Mouse (Mus musculus): ENCODE measurements at regions not wholly inside any gene's neighbourhood (a gene's known extent, or its start where the extent isn't known, plus 50 kb on each side); places are given as distances from the start of the nearest gene placed in this dataset.
"Not testable (repeated sequence)": the region's sequence is repeated elsewhere in the genome, so short reads cannot be mapped to it uniquely, and the experiment has no call there.

DNA sequence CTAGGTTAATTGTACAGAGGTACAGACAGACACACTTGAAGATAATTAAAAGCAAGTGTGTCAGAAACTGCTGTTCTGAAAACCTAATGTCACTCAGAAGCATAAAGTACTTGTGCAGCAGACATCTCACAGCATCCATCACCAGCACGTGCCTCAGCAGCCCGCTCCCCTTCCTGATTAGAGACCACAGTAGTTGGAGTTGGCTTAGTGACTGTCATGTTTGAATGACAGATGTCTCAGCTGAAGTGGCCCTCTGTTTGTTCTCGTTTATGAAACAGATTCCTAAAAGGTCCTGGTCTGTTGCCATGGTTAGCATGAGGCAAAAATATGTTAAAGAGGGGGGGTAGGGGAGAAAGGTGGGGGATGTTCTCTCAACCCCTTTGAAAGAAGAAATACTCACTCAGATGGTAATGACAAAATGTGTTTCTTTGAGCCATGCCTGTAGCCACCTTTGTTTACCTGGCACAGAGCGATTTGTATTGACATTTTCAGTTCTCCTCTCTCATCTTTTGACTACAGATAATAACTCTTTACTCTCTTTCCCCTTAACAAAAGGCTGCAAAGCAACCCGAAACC, 100.2 kb upstream of the Pou6f2 start:
- 7% methylated on average over 5 of the region's 5 CpGs for WGBS
- Histone ChIP-seq H3K9ac (ENCODE audit: low read depth, low read length) (peak overlapping the region; percentile 35; the same call in 1 of the 2 replicates), H3K36me3 (ENCODE audit: control insufficient read depth, insufficient read depth, low read length) (no peaks in the 10 kb centered on the region), H3K27ac (ENCODE audit: low read length) (peak overlapping the region; percentile 37; the same call in 1 of the 2 replicates), H3K4me3 (ENCODE audit: low read depth, low read length) (peak overlapping the region; percentile 23), H3K9me3 (replicated peaks; ENCODE audit: control insufficient read depth, low read length, poor library complexity, severe bottlenecking) (no peaks in the 10 kb centered on the region), H3K27me3 (ENCODE audit: control insufficient read depth, insufficient read depth, low read depth, low read length) (no peaks in the 10 kb centered on the region), H3K4me2 (ENCODE audit: low read length) (peak overlapping the region; percentile 46), H3K4me1 (ENCODE audit: control insufficient read depth, insufficient read depth, low read length) (peaks cover 8% of the 10 kb centered on the region)
- peak; percentile 57; the same call in 1 of the 2 replicates for ATAC-seq

DNA sequence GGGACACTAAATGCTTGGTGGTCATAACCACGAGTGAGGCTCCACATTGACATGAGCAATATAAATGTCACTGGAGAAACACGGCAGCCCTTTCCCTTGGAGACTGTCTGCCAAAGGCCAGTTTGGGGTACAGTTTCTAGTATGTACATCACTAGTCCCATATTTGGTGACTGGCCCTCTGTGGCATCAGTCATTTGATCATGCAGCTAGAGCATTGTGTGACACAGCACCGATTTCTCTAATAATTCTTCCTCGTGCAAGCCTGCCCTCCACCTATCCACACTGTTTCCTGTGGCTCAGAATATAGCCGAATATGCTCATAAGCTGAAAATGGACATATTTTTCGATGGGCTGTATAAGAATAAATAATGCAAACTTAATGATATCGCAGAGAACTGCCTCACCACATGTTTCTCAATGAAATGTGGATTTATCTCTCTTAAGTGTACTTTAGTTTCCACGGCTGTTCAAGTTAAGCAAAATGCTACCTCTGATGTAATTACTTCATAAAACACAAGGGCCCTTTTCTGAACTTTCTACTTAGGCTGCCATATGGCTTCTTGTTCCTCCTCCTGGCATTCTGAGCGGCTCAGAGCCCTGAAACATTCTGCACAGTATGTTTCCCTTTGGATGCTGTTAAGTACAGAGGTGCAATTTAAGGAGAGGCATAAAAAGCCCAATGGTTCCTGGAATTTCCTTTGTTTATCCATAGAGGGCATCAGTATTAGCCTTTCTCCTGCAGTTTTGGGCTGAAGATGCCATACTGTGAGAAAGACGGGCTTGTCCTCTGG, 97.7 kb upstream of the Pou6f2 start:
- ATAC-seq, result no peak
- Histone ChIP-seq H3K9me3 (replicated peaks; ENCODE audit: control insufficient read depth, low read length, poor library complexity, severe bottlenecking) (no peaks in the 10 kb centered on the region), H3K4me2 (ENCODE audit: low read length) (peak overlapping the region; percentile 1; the same call in 1 of the 2 replicates), H3K27me3 (ENCODE audit: control insufficient read depth, insufficient read depth, low read depth, low read length) (no peaks in the 10 kb centered on the region), H3K9ac (ENCODE audit: low read depth, low read length) (no peak overlapping the region), H3K4me3 (ENCODE audit: low read depth, low read length) (no peak overlapping the region), H3K36me3 (ENCODE audit: control insufficient read depth, insufficient read depth, low read length) (no peaks in the 10 kb centered on the region), H3K4me1 (ENCODE audit: control insufficient read depth, insufficient read depth, low read length) (peaks cover 8% of the 10 kb centered on the region), H3K27ac (ENCODE audit: low read length) (no peak overlapping the region; the same call in 1 of the 2 replicates)
- 62% methylated on average over 10 of the region's 10 CpGs for WGBS

DNA sequence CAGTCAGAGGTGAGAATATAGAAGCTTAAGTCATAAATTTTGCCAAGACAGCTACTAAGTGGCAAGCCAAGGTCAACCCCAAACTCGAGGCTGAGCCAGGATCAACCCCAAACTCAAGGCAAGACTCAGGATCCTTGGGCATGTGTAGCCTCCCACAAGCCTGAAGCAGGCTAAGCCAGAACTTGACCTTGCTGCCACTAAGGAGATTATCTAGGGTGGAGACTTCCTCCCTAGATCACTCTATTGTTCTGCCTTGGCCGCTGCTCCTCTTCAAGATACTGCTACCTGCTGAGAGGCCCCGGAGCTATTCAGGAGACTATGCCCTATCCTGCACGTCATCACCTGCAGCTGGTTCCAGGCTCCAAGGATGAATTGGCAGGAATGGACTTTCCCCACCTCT, 88.3 kb upstream of the Pou6f2 start:
- H3K9ac ChIP-seq (ENCODE audit: low read depth, low read length); H3K36me3 ChIP-seq (ENCODE audit: control insufficient read depth, insufficient read depth, low read length); H3K9me3 ChIP-seq (replicated peaks; ENCODE audit: control insufficient read depth, low read length, poor library complexity, severe bottlenecking); H3K4me1 ChIP-seq (ENCODE audit: control insufficient read depth, insufficient read depth, low read length); H3K4me2 ChIP-seq (ENCODE audit: low read length); H3K4me3 ChIP-seq (ENCODE audit: low read depth, low read length); H3K27me3 ChIP-seq (ENCODE audit: control insufficient read depth, insufficient read depth, low read depth, low read length); H3K27ac ChIP-seq (ENCODE audit: low read length); ATAC-seq: not testable (repeated sequence)
- WGBS, result 15% methylated on average over 4 of the region's 4 CpGs

DNA sequence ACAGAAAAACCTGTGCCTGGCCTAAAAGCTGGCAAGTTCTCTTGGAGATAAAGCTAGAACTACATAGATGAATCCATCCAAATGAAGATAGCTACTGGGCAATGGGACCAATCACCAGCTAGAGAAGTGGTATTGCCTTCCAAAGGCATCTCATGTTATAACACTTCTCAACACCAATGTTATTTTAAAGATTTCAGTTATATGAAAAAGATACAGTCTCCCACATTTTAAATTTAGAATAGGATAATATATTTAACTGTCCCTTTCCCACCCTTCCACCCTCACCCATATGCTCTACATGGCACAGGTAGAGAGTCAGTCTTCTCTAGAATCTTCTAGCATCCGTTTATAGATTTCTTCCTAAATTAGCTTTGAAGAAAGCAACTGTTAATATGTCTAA, 87.6 kb upstream of the Pou6f2 start:
- Histone ChIP-seq H3K9me3 (replicated peaks; ENCODE audit: control insufficient read depth, low read length, poor library complexity, severe bottlenecking) (no peaks in the 10 kb centered on the region), H3K27ac (ENCODE audit: low read length) (no peak overlapping the region), H3K4me3 (ENCODE audit: low read depth, low read length) (no peak overlapping the region), H3K36me3 (ENCODE audit: control insufficient read depth, insufficient read depth, low read length) (no peaks in the 10 kb centered on the region), H3K27me3 (ENCODE audit: control insufficient read depth, insufficient read depth, low read depth, low read length) (no peaks in the 10 kb centered on the region), H3K4me1 (ENCODE audit: control insufficient read depth, insufficient read depth, low read length) (0 out of 2 replicates have a peak, but pooled peaks cover 2% of the 10 kb centered on the region), H3K9ac (ENCODE audit: low read depth, low read length) (no peak overlapping the region), H3K4me2 (ENCODE audit: low read length) (no peak overlapping the region)
- WGBS, result 85% methylated on average over 1 of the region's 1 CpGs
- ATAC-seq, result no peak

DNA sequence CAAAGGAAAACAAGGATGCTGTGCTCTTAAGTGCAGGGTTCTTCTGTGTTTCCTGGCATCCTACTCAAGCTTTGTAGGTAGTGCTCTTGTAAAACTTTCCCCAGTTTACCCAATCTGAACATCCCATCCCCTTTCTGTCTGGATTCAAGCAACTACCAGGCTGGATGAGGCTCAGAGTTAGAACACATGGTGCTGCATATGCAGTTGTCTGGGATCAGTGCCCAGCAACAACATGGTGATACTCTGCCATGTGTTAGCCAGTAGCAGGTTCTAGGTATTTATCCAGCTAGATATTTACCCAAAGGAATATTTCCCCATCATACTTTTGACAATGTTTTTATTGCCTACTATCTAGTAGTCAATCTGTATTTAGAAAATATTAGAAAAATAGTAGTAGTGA, 78.8 kb upstream of the Pou6f2 start:
- H3K9me3 ChIP-seq (replicated peaks; ENCODE audit: control insufficient read depth, low read length, poor library complexity, severe bottlenecking), result no peaks in the 10 kb centered on the region
- no peaks in the 10 kb centered on the region for H3K36me3 ChIP-seq (ENCODE audit: control insufficient read depth, insufficient read depth, low read length)
- H3K4me1 ChIP-seq (ENCODE audit: control insufficient read depth, insufficient read depth, low read length), result no peaks in the 10 kb centered on the region
- H3K9ac ChIP-seq (ENCODE audit: low read depth, low read length), result no peak overlapping the region
- no peaks in the 10 kb centered on the region for H3K27me3 ChIP-seq (ENCODE audit: control insufficient read depth, insufficient read depth, low read depth, low read length)
- no peak overlapping the region for H3K27ac ChIP-seq (ENCODE audit: low read length)
- ATAC-seq, result no peak
- no peak overlapping the region for H3K4me3 ChIP-seq (ENCODE audit: low read depth, low read length)
- H3K4me2 ChIP-seq (ENCODE audit: low read length), result no peak overlapping the region

DNA sequence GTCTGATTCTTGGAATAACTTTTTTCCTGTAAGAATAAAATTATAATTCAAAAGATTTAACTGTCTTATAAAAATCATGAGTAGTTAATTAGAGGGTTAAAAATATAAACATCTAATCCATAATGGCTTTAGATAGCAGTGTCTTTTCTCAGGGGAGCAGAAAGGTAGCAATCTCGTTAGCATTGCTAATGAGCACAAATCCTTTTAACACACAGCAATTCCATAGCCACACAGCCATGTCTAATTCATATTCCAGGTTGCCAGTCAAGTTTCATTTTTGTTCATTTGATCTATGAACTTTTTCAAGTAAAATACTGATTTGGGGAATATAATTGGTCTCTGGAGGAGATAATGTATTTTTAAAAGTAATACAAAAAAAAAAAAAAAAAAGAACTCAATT, 74.0 kb upstream of the Pou6f2 start:
- 28% methylated on average over 1 of the region's 1 CpGs for WGBS
- no peak for ATAC-seq
- Histone ChIP-seq H3K36me3 (ENCODE audit: control insufficient read depth, insufficient read depth, low read length) (no peaks in the 10 kb centered on the region), H3K27ac (ENCODE audit: low read length) (no peak overlapping the region), H3K9ac (ENCODE audit: low read depth, low read length) (no peak overlapping the region), H3K9me3 (replicated peaks; ENCODE audit: control insufficient read depth, low read length, poor library complexity, severe bottlenecking) (no peaks in the 10 kb centered on the region), H3K4me3 (ENCODE audit: low read depth, low read length) (no peak overlapping the region), H3K27me3 (ENCODE audit: control insufficient read depth, insufficient read depth, low read depth, low read length) (no peaks in the 10 kb centered on the region), H3K4me1 (ENCODE audit: control insufficient read depth, insufficient read depth, low read length) (no peaks in the 10 kb centered on the region), H3K4me2 (ENCODE audit: low read length) (no peak overlapping the region)

DNA sequence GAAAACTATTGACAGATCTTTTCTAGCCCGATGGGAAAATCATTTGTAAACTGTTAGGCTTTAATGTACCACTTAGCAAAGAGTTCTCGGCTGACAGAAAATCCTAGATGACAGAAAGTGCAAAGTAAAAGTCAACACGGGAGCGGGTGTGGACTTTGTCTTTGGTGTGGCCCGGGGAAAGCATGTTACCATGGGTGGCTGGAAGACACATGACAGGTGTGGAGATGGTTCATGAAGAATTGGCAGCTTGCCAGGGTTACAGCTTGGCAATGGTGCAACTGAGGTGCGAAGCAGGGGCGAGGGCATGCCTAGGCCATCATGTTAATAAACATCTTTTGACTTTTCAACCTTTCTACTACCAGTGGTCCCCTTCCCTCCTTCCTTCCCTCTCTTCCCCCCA, 68.4 kb upstream of the Pou6f2 start:
- no peaks in the 10 kb centered on the region for H3K9me3 ChIP-seq (replicated peaks; ENCODE audit: control insufficient read depth, low read length, poor library complexity, severe bottlenecking)
- no peaks in the 10 kb centered on the region for H3K36me3 ChIP-seq (ENCODE audit: control insufficient read depth, insufficient read depth, low read length)
- 86% methylated on average over 7 of the region's 7 CpGs for WGBS
- H3K9ac ChIP-seq (ENCODE audit: low read depth, low read length), result no peak overlapping the region
- no peak overlapping the region for H3K27ac ChIP-seq (ENCODE audit: low read length)
- no peaks in the 10 kb centered on the region for H3K27me3 ChIP-seq (ENCODE audit: control insufficient read depth, insufficient read depth, low read depth, low read length)
- ATAC-seq, result no peak
- H3K4me3 ChIP-seq (ENCODE audit: low read depth, low read length), result no peak overlapping the region
- H3K4me1 ChIP-seq (ENCODE audit: control insufficient read depth, insufficient read depth, low read length), result no peaks in the 10 kb centered on the region
- H3K4me2 ChIP-seq (ENCODE audit: low read length), result no peak overlapping the region

DNA sequence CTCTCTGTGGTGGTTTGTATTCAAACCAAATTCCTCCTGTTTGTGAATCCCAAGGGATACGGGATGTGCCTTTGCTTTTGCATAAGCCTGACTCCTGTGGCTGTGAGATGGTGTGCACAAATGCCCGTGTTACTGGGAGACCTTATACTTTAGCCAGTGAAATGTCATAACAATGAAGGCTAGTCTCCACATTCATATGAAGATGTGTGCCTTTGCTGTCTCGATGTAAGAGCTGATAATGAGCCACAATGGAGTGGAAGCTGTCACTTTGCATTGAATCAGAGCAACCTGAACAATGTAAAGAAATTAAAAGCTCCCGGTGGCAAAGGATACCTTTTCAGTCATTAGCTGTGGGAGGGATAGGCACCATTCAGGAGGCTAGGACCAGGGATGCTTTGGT, 64.7 kb upstream of the Pou6f2 start:
- Histone ChIP-seq H3K27ac (ENCODE audit: low read length) (no peak overlapping the region), H3K36me3 (ENCODE audit: control insufficient read depth, insufficient read depth, low read length) (no peaks in the 10 kb centered on the region), H3K4me3 (ENCODE audit: low read depth, low read length) (no peak overlapping the region), H3K4me2 (ENCODE audit: low read length) (no peak overlapping the region), H3K9me3 (replicated peaks; ENCODE audit: control insufficient read depth, low read length, poor library complexity, severe bottlenecking) (no peaks in the 10 kb centered on the region), H3K27me3 (ENCODE audit: control insufficient read depth, insufficient read depth, low read depth, low read length) (no peaks in the 10 kb centered on the region), H3K9ac (ENCODE audit: low read depth, low read length) (no peak overlapping the region), H3K4me1 (ENCODE audit: control insufficient read depth, insufficient read depth, low read length) (no peaks in the 10 kb centered on the region; the same call in 1 of the 2 replicates)
- ATAC-seq, result no peak
- 8% methylated on average over 4 of the region's 4 CpGs for WGBS
